Mouse (Mus musculus) CH12.LX (cell line): ENCODE measurements around the gene Mrpl44. TPM values are rescaled to one million over a fixed set of nuclear protein-coding genes. Genes with fewer than 3 reads are reported as not detected.

Experiments
- DNase-seq: peaks from one replicate; pipeline ENCODE4 v3.0.0-alpha.2; 2013; ENCODE audit errors: extremely low read depth
- H3K27ac ChIP-seq: 2 replicates; pipeline ENCODE4 v1.5.1; 2012; ENCODE audit warnings: low read depth, mild to moderate bottlenecking, control low read depth, moderate library complexity; ENCODE audit not compliant: insufficient read depth
- H3K27me3 ChIP-seq: replicated peaks from 2 replicates; pipeline ENCODE3; 2012; ENCODE audit warnings: inconsistent platforms
- H3K36me3 ChIP-seq, 2 experiments: replicated peaks in 1 of 2; 2 replicates each; pipeline versions ENCODE3 to v1.6.1; 2012; ENCODE audit warnings: inconsistent platforms in 1 of 2, low read length in 1 of 2, mild to moderate bottlenecking in 1 of 2, mixed read lengths in 1 of 2, moderate library complexity in 1 of 2; ENCODE audit not compliant: control insufficient read depth in 1 of 2, insufficient read depth in 1 of 2
- H3K4me1 ChIP-seq, 2 experiments: 2 replicates each; pipeline ENCODE4 v1.6.1; 2012; ENCODE audit warnings: inconsistent platforms in 1 of 2, moderate library complexity in 1 of 2; ENCODE audit not compliant: insufficient read depth in 2 of 2, control insufficient read depth in 1 of 2
- H3K4me2 ChIP-seq: 2 replicates; pipeline ENCODE4 v1.6.1; 2012; ENCODE audit warnings: low read depth, mild to moderate bottlenecking, control low read depth; ENCODE audit not compliant: poor library complexity, insufficient read depth, severe bottlenecking
- H3K4me3 ChIP-seq, 3 experiments: fragments of 150-350 bp in 1 of 3; sonication (generic) in 1 of 3; replicated peaks in 1 of 3; 2 replicates each; pipeline versions ENCODE3 to v1.5.1; 2011 to 2012; ENCODE audit warnings: low read depth in 2 of 3, low read length in 2 of 3, mild to moderate bottlenecking in 2 of 3, moderate library complexity in 2 of 3, control low read depth in 1 of 3, improper control_type of control experiment in 1 of 3, inconsistent platforms in 1 of 3, mixed read lengths in 1 of 3; ENCODE audit not compliant: poor library complexity in 1 of 3
- H3K79me2 ChIP-seq: replicated peaks from 2 replicates; pipeline ENCODE4 v1.6.1; 2012; ENCODE audit warnings: mild to moderate bottlenecking, moderate library complexity; ENCODE audit not compliant: control insufficient read depth, poor library complexity, insufficient read depth, severe bottlenecking; ENCODE audit errors: extremely low read depth
- H3K9ac ChIP-seq: 2 replicates; pipeline ENCODE4 v1.6.1; 2012; ENCODE audit warnings: low read depth, mild to moderate bottlenecking, control low read depth, moderate library complexity; ENCODE audit not compliant: insufficient read depth
- H3K9me3 ChIP-seq: replicated peaks from 2 replicates; pipeline ENCODE3; 2012; ENCODE audit warnings: low read length, inconsistent platforms, mixed read lengths
- BHLHE40 ChIP-seq: IDR thresholded peaks from 2 replicates; pipeline ENCODE4 v1.6.1; 2011; ENCODE audit warnings: mild to moderate bottlenecking, low read depth, low read length, improper control_type of control experiment
- CHD2 ChIP-seq: IDR thresholded peaks from 2 replicates; pipeline ENCODE4 v1.6.1; 2011; ENCODE audit warnings: low read length, improper control_type of control experiment
- E2F4 ChIP-seq: IDR thresholded peaks from 2 replicates; pipeline ENCODE4 v1.6.1; 2011; ENCODE audit warnings: low read depth, low read length, improper control_type of control experiment; ENCODE audit not compliant: insufficient replicate concordance
- ELF1 ChIP-seq: IDR thresholded peaks from 2 replicates; pipeline ENCODE4 v1.6.1; 2014; ENCODE audit warnings: low read depth, mild to moderate bottlenecking, inconsistent platforms, low read length, improper control_type of control experiment
- ETS1 ChIP-seq: conservative IDR thresholded peaks from 2 replicates; pipeline ENCODE4 v1.6.1; 2012; ENCODE audit warnings: low read depth, mild to moderate bottlenecking, inconsistent platforms, low read length, improper control_type of control experiment, moderate library complexity
- HCFC1 ChIP-seq: IDR thresholded peaks from 2 replicates; pipeline ENCODE4 v1.6.1; 2012; ENCODE audit warnings: low read depth, mild to moderate bottlenecking, inconsistent platforms, low read length, improper control_type of control experiment
- IRF4 ChIP-seq: IDR thresholded peaks from 2 replicates; pipeline ENCODE4 v1.6.1; 2014; ENCODE audit warnings: low read depth, mild to moderate bottlenecking, inconsistent platforms, low read length, improper control_type of control experiment
- JUND ChIP-seq: conservative IDR thresholded peaks from 2 replicates; pipeline ENCODE4 v1.6.1; 2011; ENCODE audit warnings: low read depth, low read length, improper control_type of control experiment
- MAFK ChIP-seq: IDR thresholded peaks from 2 replicates; pipeline ENCODE4 v1.6.1; 2011; ENCODE audit warnings: low read length, improper control_type of control experiment; ENCODE audit not compliant: insufficient replicate concordance
- MAX ChIP-seq: IDR thresholded peaks from 2 replicates; pipeline ENCODE4 v1.6.1; 2011; ENCODE audit warnings: low read length, improper control_type of control experiment
- MEF2A ChIP-seq: IDR thresholded peaks from 2 replicates; pipeline ENCODE4 v1.6.1; 2014; ENCODE audit warnings: low read depth, mild to moderate bottlenecking, inconsistent platforms, low read length, improper control_type of control experiment, borderline replicate concordance
- MXI1 ChIP-seq: IDR thresholded peaks from 2 replicates; pipeline ENCODE4 v1.6.1; 2011; ENCODE audit warnings: mild to moderate bottlenecking, low read depth, low read length, improper control_type of control experiment
- POLR2A ChIP-seq: IDR thresholded peaks from 2 replicates; pipeline ENCODE4 v1.6.1; 2011; ENCODE audit warnings: low read depth, mild to moderate bottlenecking, improper control_type of control experiment, low read length
- POLR2AphosphoS2 ChIP-seq: IDR thresholded peaks from 2 replicates; pipeline ENCODE4 v1.6.1; 2011; ENCODE audit warnings: low read depth, low read length, improper control_type of control experiment
- SMC3 ChIP-seq: IDR thresholded peaks from 2 replicates; pipeline ENCODE4 v1.6.1; 2011; ENCODE audit warnings: low read depth, low read length, improper control_type of control experiment
- UBTF ChIP-seq: IDR thresholded peaks from 2 replicates; pipeline ENCODE4 v1.6.1; 2012; ENCODE audit warnings: low read depth, mild to moderate bottlenecking, inconsistent platforms, low read length, improper control_type of control experiment, moderate library complexity
- USF1 ChIP-seq: IDR thresholded peaks from 2 replicates; pipeline ENCODE4 v1.6.1; 2014; ENCODE audit warnings: low read depth, mild to moderate bottlenecking, inconsistent platforms, low read length, improper control_type of control experiment
- USF2 ChIP-seq: conservative IDR thresholded peaks from 2 replicates; pipeline ENCODE4 v1.6.1; 2011; ENCODE audit warnings: low read depth, low read length, improper control_type of control experiment
- ZNF384 ChIP-seq: IDR thresholded peaks from 2 replicates; pipeline ENCODE4 v1.6.1; 2012; ENCODE audit warnings: low read depth, low read length, improper control_type of control experiment, inconsistent platforms
- dilution Hi-C: fragments of 300-500 bp; cut with MboI; formaldehyde crosslinking; loops from 2 replicates; pipeline ENCODE4 v1.14.3; 2020; ENCODE audit warnings: low sequenced_read_pairs; ENCODE audit not compliant: extremely low pct_unique_long_range_greater_than_20kb, extremely low pct_ligation_motif_present
- in situ Hi-C: fragments of 300-500 bp; cut with MboI; formaldehyde crosslinking; loops from 3 replicates; pipeline ENCODE4 v1.14.3; 2019; ENCODE audit warnings: low sequenced_read_pairs, low pct_ligation_motif_present, low pct_unique_long_range_greater_than_20kb, mixed read lengths
- polyA plus RNA-seq: library from polyadenylated mRNA; unstranded; fragments of >175 nt; gene quantifications from 2 replicates; pipeline ENCODE4 v1.2.1, GENCODE M21; 2012; ENCODE audit warnings: low read depth; ENCODE audit not compliant: insufficient read length
- total RNA-seq, 2 experiments: library from RNA; depleted of rRNA; stranded (reverse); fragments of 300-350 nt in 1 of 2; fragments of >200 nt in 1 of 2; gene quantifications; 2 replicates each; pipeline ENCODE4 v1.2.3; 2012 to 2014

The Mrpl44 gene
- total and polyA plus RNA-seq, 3 experiments: 63.7 to 129 (median 84.3) TPM

GRCm38 (mm10) chr1:79753456-79753855, 22.4 kb upstream of the Mrpl44 start:
- Histone ChIP-seq H3K9me3 (peaks cover 6% of the 10 kb centered on the region), H3K79me2 (peaks cover 20% of the 10 kb centered on the region), H3K4me2 (no peak overlapping the region), H3K27ac (no peak overlapping the region), H3K4me3 (no peak overlapping the region), H3K4me1 (peaks cover 11 to 73% of the 10 kb centered on the region in 2 experiments), H3K36me3 (peaks cover 13 to 71% of the 10 kb centered on the region in 2 experiments), H3K27me3 (no peaks in the 10 kb centered on the region), H3K9ac (no peak overlapping the region)
- in situ Hi-C loops: loop anchor here (25.0 kb wide), 1 partner anchor 734 kb away; no protein-coding TSS in a partner anchor
- DNase-seq: no peak
- dilution Hi-C loops: no loop called here
- TF ChIP-seq IRF4 (no peak), HCFC1 (no peak), SMC3 (no peak), POLR2AphosphoS2 (no peak), JUND (no peak), MXI1 (no peak), MEF2A (no peak), ETS1 (no peak), UBTF (no peak), BHLHE40 (no peak), CHD2 (no peak), ELF1 (no peak), USF1 (no peak), POLR2A (no peak), MAX (no peak), ZNF384 (no peak), E2F4 (no peak), USF2 (no peak)

GRCm38 (mm10) chr1:79754936-79755335, 20.9 kb upstream of the Mrpl44 start:
- Histone ChIP-seq H3K4me1 (peaks cover 9 to 73% of the 10 kb centered on the region in 2 experiments), H3K36me3 (peaks cover 11 to 65% of the 10 kb centered on the region in 2 experiments)

More at GRCm38 (mm10) chr1:79754936-79755335, 20.9 kb upstream of the Mrpl44 start:
- Histone ChIP-seq H3K4me3 (no peak overlapping the region), H3K9me3 (peaks cover 6% of the 10 kb centered on the region), H3K27ac (no peak overlapping the region), H3K4me2 (no peak overlapping the region), H3K27me3 (no peaks in the 10 kb centered on the region), H3K9ac (no peak overlapping the region), H3K79me2 (peaks cover 29% of the 10 kb centered on the region)
- no peak for DNase-seq
- dilution Hi-C loops (no loop called here), in situ Hi-C loops (loop anchor here (25.0 kb wide), 1 partner anchor 732 kb away; no protein-coding TSS in a partner anchor)
- TF ChIP-seq MAFK (no peak), ZNF384 (no peak), POLR2A (no peak)
